In genomic region chr7:6282749-6283148, GRCm38 (mm10) we compare ENCODE assay signal across 8 mouse cellular contexts. TPM values are rescaled to one million over a fixed set of nuclear protein-coding genes. Genes with fewer than 3 reads are reported as not detected.
A peak's percentile ranks its signal among the peaks of the same experiment; 100 is the strongest.
DNase-seq lines count a peak whose midpoint lies in the region; ATAC-seq and TF ChIP-seq lines count a peak whose summit lies in the region.

No protein-coding gene starts in this region.

- H3K36me3 ChIP-seq in heart, postnatal 0 days (replicated peaks; ENCODE audit: control insufficient read depth, insufficient read depth, low read length): no peaks in the 10 kb centered on the region
- no peaks in the 10 kb centered on the region for H3K36me3 ChIP-seq in liver, embryonic 16.5 days (ENCODE audit: control insufficient read depth, insufficient read depth)
- no peaks in the 10 kb centered on the region for H3K36me3 ChIP-seq in neural tube, embryonic 13.5 days

- peak; percentile 85 for DNase-seq in ES-CJ7 (ENCODE audit: low read depth, low spot score)
- peak; percentile 71 for DNase-seq in c-Kit-negative CD71-positive TER-119-positive erythroid progenitor cells, embryonic 14.5 days (ENCODE audit: low read depth, low spot score)
- peak; percentile 70 for DNase-seq in fibroblast of lung, adult 2 months (ENCODE audit: low read depth)
- peak; percentile 74 for DNase-seq in heart, postnatal 0 days (ENCODE audit: low spot score)
- DNase-seq in kidney, postnatal 36 days: peak; percentile 78 to 89
- DNase-seq in testis, postnatal 10 days (ENCODE audit: low spot score): peak; percentile 90

- H3K4me2 ChIP-seq in heart, postnatal 0 days (ENCODE audit: low read depth, low read length): peak overlapping the region; percentile 70
- H3K4me2 ChIP-seq in liver, embryonic 16.5 days (ENCODE audit: low read depth, low read length): peak overlapping the region; percentile 75
- peak overlapping the region; percentile 60 for H3K4me2 ChIP-seq in neural tube, embryonic 13.5 days

- H3K9me3 ChIP-seq in heart, postnatal 0 days (replicated peaks; ENCODE audit: control insufficient read depth, low read length): no peaks in the 10 kb centered on the region
- no peaks in the 10 kb centered on the region for H3K9me3 ChIP-seq in liver, embryonic 16.5 days (replicated peaks; ENCODE audit: control insufficient read depth, low read length)
- H3K9me3 ChIP-seq in neural tube, embryonic 13.5 days: no peaks in the 10 kb centered on the region

- H3K27me3 ChIP-seq in heart, postnatal 0 days (ENCODE audit: control insufficient read depth, insufficient read depth, low read length): no peaks in the 10 kb centered on the region
- H3K27me3 ChIP-seq in liver, embryonic 16.5 days (ENCODE audit: control insufficient read depth, insufficient read depth, low read depth, low read length): no peaks in the 10 kb centered on the region
- no peaks in the 10 kb centered on the region for H3K27me3 ChIP-seq in neural tube, embryonic 13.5 days

- peak overlapping the region; percentile 82 for H3K27ac ChIP-seq in heart, postnatal 0 days (ENCODE audit: low read depth)
- H3K27ac ChIP-seq in liver, embryonic 16.5 days (ENCODE audit: low read length): peak overlapping the region; percentile 85; the same call in 1 of the 2 replicates
- peak overlapping the region; percentile 82 for H3K27ac ChIP-seq in neural tube, embryonic 13.5 days (replicated peaks)

- H3K4me3 ChIP-seq in heart, postnatal 0 days (ENCODE audit: low read depth, low read length): peak overlapping the region; percentile 61
- peak overlapping the region; percentile 64 for H3K4me3 ChIP-seq in liver, embryonic 16.5 days (ENCODE audit: low read depth, low read length)
- peak overlapping the region; percentile 51 for H3K4me3 ChIP-seq in neural tube, embryonic 13.5 days

- 0 out of 2 replicates have a peak overlapping the region, but pooled peaks have one; percentile 63 for H3K9ac ChIP-seq in heart, postnatal 0 days (replicated peaks; ENCODE audit: low read depth, low read length)
- H3K9ac ChIP-seq in liver, embryonic 16.5 days (ENCODE audit: low read depth, low read length): peak overlapping the region; percentile 8; the same call in 1 of the 2 replicates
- H3K9ac ChIP-seq in neural tube, embryonic 13.5 days: peak overlapping the region; percentile 78

- TF ChIP-seq CTCF in heart, postnatal 0 days (IDR thresholded peaks at IDR 0.05; ENCODE audit: low read depth): peak; percentile 84

- WGBS in heart, postnatal 0 days: 0% methylated on average over 1 of the region's 1 CpGs
- WGBS in liver, embryonic 16.5 days (ENCODE audit: insufficient replicate concordance): 0% methylated on average over 1 of the region's 1 CpGs
- 7% methylated on average over 1 of the region's 1 CpGs for WGBS in neural tube, embryonic 13.5 days

- TF ChIP-seq EP300 in heart, postnatal 0 days (IDR thresholded peaks at IDR 0.05; ENCODE audit: low read depth): no peak

- peaks cover 10% of the 10 kb centered on the region; the same call in 1 of the 2 replicates for H3K4me1 ChIP-seq in heart, postnatal 0 days (ENCODE audit: control insufficient read depth, insufficient read depth)
- H3K4me1 ChIP-seq in liver, embryonic 16.5 days (ENCODE audit: control insufficient read depth, low read depth, low read length): peaks cover 24% of the 10 kb centered on the region
- peaks cover 21% of the 10 kb centered on the region for H3K4me1 ChIP-seq in neural tube, embryonic 13.5 days (replicated peaks)

- no peak for ATAC-seq in heart, postnatal 0 days (ENCODE audit: insufficient read depth, low read depth)
- no peak for ATAC-seq in liver, embryonic 16.5 days (ENCODE audit: low read depth)
- no peak for ATAC-seq in neural tube, embryonic 13.5 days (ENCODE audit: low read depth)

RNA-seq across cellular contexts. Expression of gene Zfp667, which starts 3.6 kb away (rescaled TPM):
- 0.95 and 2.7 TPM in 2 replicates for total RNA-seq in heart, postnatal 0 days (2014; rRNA removed; ENCODE audit: low replicate concordance)
- polyA plus RNA-seq in heart, postnatal 0 days (2015; fragmentation: Nextera tagmentation; extraction: Ambion mirVana): 3.3 and 4.7 TPM in 2 replicates
- 3.6 and 4.4 TPM in 2 replicates for polyA plus RNA-seq in liver, embryonic 16.5 days (2015; fragmentation: Nextera tagmentation; extraction: Ambion mirVana)
- 17.7 and 17.8 TPM in 2 replicates for polyA plus RNA-seq in neural tube, embryonic 13.5 days (2015; fragmentation: Nextera tagmentation; extraction: Ambion mirVana)

RNA-seq across cellular contexts. Expression of gene Epp13, which starts 30.2 kb away (rescaled TPM):
- not detected in 2 replicates for total RNA-seq in heart, postnatal 0 days (2014; rRNA removed; ENCODE audit: low replicate concordance)
- not detected in 2 replicates for polyA plus RNA-seq in heart, postnatal 0 days (2015; fragmentation: Nextera tagmentation; extraction: Ambion mirVana)
- polyA plus RNA-seq in liver, embryonic 16.5 days (2015; fragmentation: Nextera tagmentation; extraction: Ambion mirVana): not detected in 2 replicates
- not detected in 2 replicates for polyA plus RNA-seq in neural tube, embryonic 13.5 days (2015; fragmentation: Nextera tagmentation; extraction: Ambion mirVana)

RNA-seq across cellular contexts. Expression of gene Zfp583, which starts 48.3 kb away (rescaled TPM):
- total RNA-seq in heart, postnatal 0 days (2014; rRNA removed; ENCODE audit: low replicate concordance): 3.1 TPM in 1 of 2 replicates, not detected in the other
- 2.6 and 3.1 TPM in 2 replicates for polyA plus RNA-seq in heart, postnatal 0 days (2015; fragmentation: Nextera tagmentation; extraction: Ambion mirVana)
- polyA plus RNA-seq in liver, embryonic 16.5 days (2015; fragmentation: Nextera tagmentation; extraction: Ambion mirVana): 0.45 and 0.89 TPM in 2 replicates
- 10.4 and 14.0 TPM in 2 replicates for polyA plus RNA-seq in neural tube, embryonic 13.5 days (2015; fragmentation: Nextera tagmentation; extraction: Ambion mirVana)

Comparison
In these comparisons a context has a peak if more than half of its experiments do, and no peak if none do; other contexts are left out.
1. H3K9ac ChIP-seq: peak in every context shown above with its lines; median percentile 78 in neural tube, embryonic 13.5 days; 63 in heart, postnatal 0 days; 8 in liver, embryonic 16.5 days.